Mouse (Mus musculus) neural tube, embryonic 15.5 days (tissue): Measurements from ENCODE around the gene RPS10-NUDT3. TPM values are rescaled to one million over a fixed set of nuclear protein-coding genes. Genes with fewer than 3 reads are reported as not detected.

Experiments used
- ATAC-seq: fragments of 200-750 bp; cut with Nextera tagmentation; 2 replicates; pipeline ENCODE4 v1.8.0; 2017; ENCODE audit warnings: mild to moderate bottlenecking, moderate TSS enrichment, moderate library complexity; ENCODE audit not compliant: low FRiP score
- H3K27ac ChIP-seq: fragments of 300-500 bp; sonication (generic); replicated peaks from 2 replicates; pipeline ENCODE4 v1.5.1; 2015; ENCODE audit warnings: mild to moderate bottlenecking, inconsistent platforms
- H3K27me3 ChIP-seq: fragments of 300-500 bp; sonication (generic); replicated peaks from 2 replicates; pipeline ENCODE4 v1.6.1; 2015; ENCODE audit warnings: inconsistent platforms
- H3K36me3 ChIP-seq: fragments of 300-500 bp; sonication (generic); 2 replicates; pipeline ENCODE4 v1.6.1; 2015; ENCODE audit warnings: inconsistent platforms
- H3K4me1 ChIP-seq: fragments of 300-500 bp; sonication (generic); 2 replicates; pipeline ENCODE4 v1.6.1; 2015; ENCODE audit warnings: inconsistent platforms
- H3K4me2 ChIP-seq: fragments of 300-500 bp; sonication (generic); 2 replicates; pipeline ENCODE4 v1.6.1; 2015; ENCODE audit warnings: inconsistent platforms, mild to moderate bottlenecking, moderate library complexity
- H3K4me3 ChIP-seq: fragments of 300-500 bp; sonication (generic); replicated peaks from 2 replicates; pipeline ENCODE4 v1.5.1; 2015; ENCODE audit warnings: mild to moderate bottlenecking, inconsistent platforms
- H3K9ac ChIP-seq: fragments of 300-500 bp; sonication (generic); replicated peaks from 2 replicates; pipeline ENCODE4 v1.6.1; 2015; ENCODE audit warnings: mild to moderate bottlenecking, inconsistent platforms
- H3K9me3 ChIP-seq: fragments of 300-500 bp; sonication (generic); replicated peaks from 2 replicates; pipeline ENCODE4 v1.6.1; 2016; ENCODE audit warnings: inconsistent platforms
- WGBS: fragments of 180-500 bp; shearing (Covaris S2); methylation state at CpG from one replicate; pipeline ENCODE4 v1.1.7; 2015; ENCODE audit warnings: mixed read lengths; 5-methylcytosine and 5-hydroxymethylcytosine counted together
- polyA plus RNA-seq: library from polyadenylated mRNA; unstranded; fragments of >200 nt; fragmentation: Nextera tagmentation; extraction: Ambion mirVana; gene quantifications from 2 replicates; pipeline ENCODE4 v1.2.1, GENCODE M21; 2015

The RPS10-NUDT3 gene
- polyA plus RNA-seq, 1 experiment from 2014 or later, result not detected

- H3K4me1 ChIP-seq, result peaks cover 43% of the 10 kb centered on the region
- no peaks in the 10 kb centered on the region for H3K9me3 ChIP-seq
- peaks cover 2% of the 10 kb centered on the region; the same call in 1 of the 2 replicates for H3K36me3 ChIP-seq
- peak overlapping the region; percentile 78 for H3K4me2 ChIP-seq
- H3K27me3 ChIP-seq, result no peaks in the 10 kb centered on the region
- H3K27ac ChIP-seq, result peak overlapping the region; percentile 99
- WGBS, result under 1% methylated on average over 80 of the region's 80 CpGs
- ATAC-seq, result peak; percentile 55
- peak overlapping the region; percentile 99 for H3K9ac ChIP-seq
- H3K4me3 ChIP-seq, result peak overlapping the region; percentile 82
Observed at GRCm38 (mm10) chr17:27622611-27623359, 12.2 kb downstream of the RPS10-NUDT3 start.

GRCm38 (mm10) chr17:27621705-27622531, 13.1 kb downstream of the RPS10-NUDT3 start:
- ATAC-seq, result no peak
- Histone ChIP-seq H3K4me1 (peaks cover 43% of the 10 kb centered on the region), H3K27me3 (no peaks in the 10 kb centered on the region), H3K4me3 (peak overlapping the region; percentile 82), H3K9ac (peak overlapping the region; percentile 99), H3K4me2 (peak overlapping the region; percentile 78), H3K9me3 (no peaks in the 10 kb centered on the region), H3K27ac (peak overlapping the region; percentile 99), H3K36me3 (peaks cover 6% of the 10 kb centered on the region; the same call in 1 of the 2 replicates)
- WGBS, result 2% methylated on average over 23 of the region's 23 CpGs

- peaks cover 8% of the 10 kb centered on the region; the same call in 1 of the 2 replicates for H3K36me3 ChIP-seq
- no peaks in the 10 kb centered on the region for H3K27me3 ChIP-seq
- peak overlapping the region; percentile 78 for H3K4me2 ChIP-seq
- H3K4me3 ChIP-seq, result peak overlapping the region; percentile 82
- H3K27ac ChIP-seq, result peak overlapping the region; percentile 99
- WGBS, result 26% methylated on average over 8 of the region's 8 CpGs
- H3K9ac ChIP-seq, result peak overlapping the region; percentile 99
- ATAC-seq, result no peak
- H3K4me1 ChIP-seq, result peaks cover 43% of the 10 kb centered on the region
- no peaks in the 10 kb centered on the region for H3K9me3 ChIP-seq
Observed at GRCm38 (mm10) chr17:27621161-27621560, 13.9 kb downstream of the RPS10-NUDT3 start.

GRCm38 (mm10) chr17:27615388-27615787, 19.6 kb downstream of the RPS10-NUDT3 start:
- no peaks in the 10 kb centered on the region for H3K9me3 ChIP-seq
- no peak overlapping the region for H3K27ac ChIP-seq
- peaks cover 8% of the 10 kb centered on the region; the same call in 1 of the 2 replicates for H3K36me3 ChIP-seq
- H3K9ac ChIP-seq, result no peak overlapping the region
- ATAC-seq, result no peak
- H3K4me2 ChIP-seq, result no peak overlapping the region
- WGBS, result 87% methylated on average over 7 of the region's 7 CpGs
- peaks cover 61% of the 10 kb centered on the region for H3K4me1 ChIP-seq
- no peaks in the 10 kb centered on the region for H3K27me3 ChIP-seq
- no peak overlapping the region for H3K4me3 ChIP-seq

- Histone ChIP-seq H3K27me3 (no peaks in the 10 kb centered on the region), H3K36me3 (peaks cover 11% of the 10 kb centered on the region; the same call in 1 of the 2 replicates), H3K4me3 (no peak overlapping the region), H3K9me3 (no peaks in the 10 kb centered on the region), H3K4me2 (no peak overlapping the region), H3K27ac (no peak overlapping the region; the same call in 1 of the 2 replicates), H3K9ac (no peak overlapping the region), H3K4me1 (peaks cover 52% of the 10 kb centered on the region)
- WGBS, result 61% methylated on average over 4 of the region's 4 CpGs
- no peak for ATAC-seq
Observed at GRCm38 (mm10) chr17:27613016-27613415, 22.0 kb downstream of the RPS10-NUDT3 start.

- Histone ChIP-seq H3K36me3 (peaks cover 7% of the 10 kb centered on the region; the same call in 1 of the 2 replicates), H3K9me3 (no peaks in the 10 kb centered on the region), H3K27ac (0 out of 2 replicates have a peak overlapping the region, but pooled peaks have one; percentile 4), H3K9ac (no peak overlapping the region), H3K4me1 (peaks cover 52% of the 10 kb centered on the region), H3K27me3 (no peaks in the 10 kb centered on the region), H3K4me2 (no peak overlapping the region; the same call in 1 of the 2 replicates), H3K4me3 (no peak overlapping the region)
- ATAC-seq, result no peak
- 81% methylated on average over 5 of the region's 5 CpGs for WGBS
Observed at GRCm38 (mm10) chr17:27611994-27612393, 23.0 kb downstream of the RPS10-NUDT3 start.

GRCm38 (mm10) chr17:27611519-27611884, 23.5 kb downstream of the RPS10-NUDT3 start:
- H3K9me3 ChIP-seq, result no peaks in the 10 kb centered on the region
- H3K4me1 ChIP-seq, result peaks cover 56% of the 10 kb centered on the region
- no peak overlapping the region for H3K9ac ChIP-seq
- H3K4me3 ChIP-seq, result no peak overlapping the region
- H3K36me3 ChIP-seq, result peaks cover 5% of the 10 kb centered on the region; the same call in 1 of the 2 replicates
- 65% methylated on average over 3 of the region's 3 CpGs for WGBS
- ATAC-seq, result no peak
- H3K4me2 ChIP-seq, result no peak overlapping the region; the same call in 1 of the 2 replicates
- peak overlapping the region; percentile 4; the same call in 1 of the 2 replicates for H3K27ac ChIP-seq
- H3K27me3 ChIP-seq, result no peaks in the 10 kb centered on the region

GRCm38 (mm10) chr17:27610679-27611518, 24.1 kb downstream of the RPS10-NUDT3 start:
- H3K9me3 ChIP-seq, result no peaks in the 10 kb centered on the region
- H3K36me3 ChIP-seq, result peaks cover 4% of the 10 kb centered on the region; the same call in 1 of the 2 replicates
- H3K4me1 ChIP-seq, result peaks cover 60% of the 10 kb centered on the region
- no peak overlapping the region for H3K4me3 ChIP-seq
- WGBS, result 65% methylated on average over 10 of the region's 10 CpGs
- H3K27me3 ChIP-seq, result no peaks in the 10 kb centered on the region
- no peak for ATAC-seq
- H3K9ac ChIP-seq, result no peak overlapping the region; the same call in 1 of the 2 replicates
- H3K27ac ChIP-seq, result peak overlapping the region; percentile 51
- H3K4me2 ChIP-seq, result no peak overlapping the region

GRCm38 (mm10) chr17:27609576-27609975, 25.4 kb downstream of the RPS10-NUDT3 start:
- no peak for ATAC-seq
- H3K9ac ChIP-seq, result no peak overlapping the region
- peaks cover 65% of the 10 kb centered on the region for H3K4me1 ChIP-seq
- no peak overlapping the region; the same call in 1 of the 2 replicates for H3K27ac ChIP-seq
- peaks cover 4% of the 10 kb centered on the region; the same call in 1 of the 2 replicates for H3K36me3 ChIP-seq
- no peak overlapping the region for H3K4me2 ChIP-seq
- H3K9me3 ChIP-seq, result no peaks in the 10 kb centered on the region
- no peaks in the 10 kb centered on the region for H3K27me3 ChIP-seq
- H3K4me3 ChIP-seq, result no peak overlapping the region
- 86% methylated on average over 7 of the region's 7 CpGs for WGBS

GRCm38 (mm10) chr17:27603522-27604234, 31.3 kb downstream of the RPS10-NUDT3 start:
- Histone ChIP-seq H3K9me3 (no peaks in the 10 kb centered on the region), H3K4me2 (no peak overlapping the region), H3K4me3 (no peak overlapping the region), H3K27ac (peak overlapping the region; percentile 38; the same call in 1 of the 2 replicates), H3K27me3 (no peaks in the 10 kb centered on the region), H3K9ac (no peak overlapping the region), H3K36me3 (peaks cover 4% of the 10 kb centered on the region; the same call in 1 of the 2 replicates), H3K4me1 (peaks cover 67% of the 10 kb centered on the region)
- ATAC-seq, result no peak
- WGBS, result 58% methylated on average over 21 of the region's 21 CpGs
